Mouse (Mus musculus) neural tube, embryonic 14.5 days (tissue): ENCODE measurements at regions not wholly inside any gene's neighbourhood (a gene's known extent, or its start where the extent isn't known, plus 50 kb on each side); places are given as distances from the start of the nearest gene placed in this dataset.

Experiments used
- ATAC-seq: fragments of 200-750 bp; cut with Nextera tagmentation; 2 replicates; pipeline ENCODE4 v1.8.0; 2017; ENCODE audit warnings: low read depth, mild to moderate bottlenecking, moderate TSS enrichment, moderate library complexity
- H3K27ac ChIP-seq: fragments of 300-500 bp; sonication (generic); 2 replicates; pipeline ENCODE4 v1.5.1; 2014; ENCODE audit warnings: low read depth, mild to moderate bottlenecking, control low read depth, low read length, moderate library complexity, mixed read lengths
- H3K27me3 ChIP-seq: fragments of 300-500 bp; sonication (generic); 2 replicates; pipeline ENCODE4 v1.6.1; 2014; ENCODE audit warnings: low read length; ENCODE audit not compliant: control insufficient read depth, insufficient read depth
- H3K36me3 ChIP-seq: fragments of 300-500 bp; sonication (generic); 2 replicates; pipeline ENCODE4 v1.6.1; 2014; ENCODE audit warnings: low read length, mixed read lengths; ENCODE audit not compliant: control insufficient read depth, insufficient read depth
- H3K4me1 ChIP-seq: fragments of 300-500 bp; sonication (generic); 2 replicates; pipeline ENCODE4 v1.6.1; 2014; ENCODE audit warnings: low read length; ENCODE audit not compliant: control insufficient read depth, insufficient read depth
- H3K4me2 ChIP-seq: fragments of 300-500 bp; sonication (generic); 2 replicates; pipeline ENCODE4 v1.6.1; 2014; ENCODE audit warnings: mild to moderate bottlenecking, low read depth, low read length, control low read depth
- H3K4me3 ChIP-seq: fragments of 300-500 bp; sonication (generic); 2 replicates; pipeline ENCODE4 v1.5.1; 2014; ENCODE audit warnings: low read depth, low read length, control low read depth, mixed read lengths
- H3K9ac ChIP-seq: fragments of 300-500 bp; sonication (generic); replicated peaks from 2 replicates; pipeline ENCODE4 v1.6.1; 2014; ENCODE audit warnings: low read depth, mild to moderate bottlenecking, control low read depth, low read length, mixed read lengths
- H3K9me3 ChIP-seq: fragments of 300-500 bp; sonication (generic); 2 replicates; pipeline ENCODE4 v1.6.1; 2016; ENCODE audit warnings: low read length; ENCODE audit not compliant: control insufficient read depth
- WGBS: fragments of 180-500 bp; shearing (Covaris S2); extraction: QIAGEN DNeasy Blood & Tissue Kit; methylation state at CpG from one replicate; pipeline ENCODE4 v1.1.7; 2014; 5-methylcytosine and 5-hydroxymethylcytosine counted together

DNA sequence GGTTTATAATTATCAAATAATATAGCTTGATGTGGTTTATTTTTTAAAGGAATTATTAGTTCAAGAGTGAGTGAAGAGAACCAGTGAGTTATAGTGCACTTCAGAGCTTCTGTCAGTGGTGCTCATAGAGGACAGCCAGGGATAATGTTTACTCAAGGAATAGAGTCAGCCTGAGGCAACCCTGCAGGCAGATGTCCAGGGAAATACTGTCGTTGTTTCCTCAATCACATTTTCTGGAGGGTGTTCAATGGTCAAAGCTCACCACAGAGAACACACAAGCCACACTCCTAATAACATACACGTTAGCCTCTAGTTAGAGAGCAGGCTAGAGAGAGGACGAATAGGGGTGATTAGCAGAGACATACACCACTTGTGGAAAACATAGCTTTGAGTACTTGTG, 184.0 kb downstream of the Sqor start:
- no peak overlapping the region for H3K9ac ChIP-seq
- no peak overlapping the region for H3K27ac ChIP-seq
- H3K4me3 ChIP-seq: no peak overlapping the region
- H3K4me2 ChIP-seq: no peak overlapping the region
- ATAC-seq: no peak
- no peaks in the 10 kb centered on the region for H3K9me3 ChIP-seq
- WGBS: 88% methylated on average over 3 of the region's 3 CpGs
- no peaks in the 10 kb centered on the region for H3K36me3 ChIP-seq
- H3K27me3 ChIP-seq: no peaks in the 10 kb centered on the region
- no peaks in the 10 kb centered on the region for H3K4me1 ChIP-seq

DNA sequence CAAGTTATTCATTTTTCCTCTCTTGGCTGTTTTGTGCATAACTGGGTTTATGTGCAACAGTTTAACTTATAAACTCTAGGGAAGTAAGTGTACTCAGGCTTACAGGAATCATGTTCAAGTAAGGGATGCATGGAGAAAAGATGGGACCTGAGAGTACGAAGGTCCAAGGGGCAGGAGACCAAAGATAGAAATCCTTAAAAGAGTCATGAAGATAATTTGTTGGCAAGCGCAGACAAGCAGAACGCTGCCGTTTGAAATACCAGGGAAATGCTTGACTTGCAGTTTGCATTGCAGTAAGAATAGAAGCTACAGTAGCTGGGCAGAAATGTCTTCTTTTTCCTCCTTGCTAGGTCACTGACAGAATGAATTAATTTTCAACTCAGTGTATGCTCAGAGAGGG, 196.7 kb downstream of the Sqor start:
- H3K9ac ChIP-seq: no peak overlapping the region
- no peak overlapping the region for H3K4me3 ChIP-seq
- H3K4me2 ChIP-seq: no peak overlapping the region
- no peak for ATAC-seq
- H3K36me3 ChIP-seq: no peaks in the 10 kb centered on the region
- H3K27ac ChIP-seq: no peak overlapping the region
- 86% methylated on average over 4 of the region's 4 CpGs for WGBS
- no peaks in the 10 kb centered on the region for H3K4me1 ChIP-seq
- no peaks in the 10 kb centered on the region for H3K9me3 ChIP-seq
- H3K27me3 ChIP-seq: no peaks in the 10 kb centered on the region

GRCm38 (mm10) chr2:122968809-122969628, 204.0 kb downstream of the Sqor start:
- Histone ChIP-seq H3K36me3 (no peaks in the 10 kb centered on the region), H3K4me2 (no peak overlapping the region), H3K27me3 (no peaks in the 10 kb centered on the region), H3K27ac (no peak overlapping the region), H3K4me3 (no peak overlapping the region), H3K9ac (no peak overlapping the region), H3K4me1 (no peaks in the 10 kb centered on the region), H3K9me3 (no peaks in the 10 kb centered on the region)
- 88% methylated on average over 10 of the region's 10 CpGs for WGBS
- ATAC-seq: no peak
